Mouse (Mus musculus) heart, adult 2 months (tissue): ENCODE results near the gene Cavin1.

Experiments
- CTCF ChIP-seq: fragments of 200-600 bp; IDR thresholded peaks from 2 replicates; pipeline ENCODE4 v1.8.1; 2022; ENCODE audit warnings: antibody characterized with exemption, mild to moderate bottlenecking, moderate library complexity
- POLR2A ChIP-seq: fragments of 200-500 bp; IDR thresholded peaks from 2 replicates; pipeline ENCODE4 v1.6.1; 2011; ENCODE audit warnings: mild to moderate bottlenecking, low read depth, low read length, control low read depth; ENCODE audit not compliant: insufficient read depth

DNA sequence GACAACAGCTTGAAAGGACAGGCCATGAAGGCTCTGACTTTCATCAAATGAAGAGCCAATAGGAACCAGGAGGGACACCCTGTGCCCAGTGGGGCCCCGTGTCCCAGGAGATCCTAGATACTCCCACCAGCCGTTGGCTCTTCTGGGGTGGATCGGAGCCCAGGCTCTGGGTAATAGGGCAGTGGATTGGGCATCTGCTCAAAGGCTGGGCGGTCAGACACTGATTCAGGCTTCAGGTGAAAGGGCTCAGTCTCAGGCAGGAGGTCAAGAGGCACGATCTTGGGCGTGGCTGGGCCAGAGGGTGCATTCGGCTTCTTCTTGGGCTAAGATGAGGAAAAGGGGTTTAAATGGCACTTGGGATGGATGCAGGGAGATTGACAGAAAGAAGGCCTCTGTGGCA lies 6.5 kb downstream of the Cavin1 start:
- TF ChIP-seq POLR2A (no peak), CTCF (no peak)
